Mouse (Mus musculus) left cerebral cortex, postnatal 14 days (tissue): Measurements from ENCODE around the gene Ntmt1. TPM values are rescaled to one million over a fixed set of nuclear protein-coding genes. Genes with fewer than 3 reads are reported as not detected.
A peak's percentile ranks its signal among the peaks of the same experiment; 100 is the strongest.

ENCODE experiments used
- DNase-seq, 2 experiments: peaks; one replicate each; pipeline ENCODE4 v3.0.0; 2021 to 2022; ENCODE audit warnings: low spot score in 2 of 2, mixed read lengths in 1 of 2
- intact Hi-C: fragments of 180-260 bp; cut with DNase I; formaldehyde crosslinking; loops from one replicate; pipeline ENCODE4 v1.15.1; 2025
- total RNA-seq, 2 experiments: library from RNA; stranded (reverse); gene quantifications; 2 replicates each; pipeline ENCODE4 v1.2.3; 2021

The Ntmt1 gene
- total RNA-seq, 2 experiments from 2014 or later, result 39.6 to 40.7 TPM

DNA sequence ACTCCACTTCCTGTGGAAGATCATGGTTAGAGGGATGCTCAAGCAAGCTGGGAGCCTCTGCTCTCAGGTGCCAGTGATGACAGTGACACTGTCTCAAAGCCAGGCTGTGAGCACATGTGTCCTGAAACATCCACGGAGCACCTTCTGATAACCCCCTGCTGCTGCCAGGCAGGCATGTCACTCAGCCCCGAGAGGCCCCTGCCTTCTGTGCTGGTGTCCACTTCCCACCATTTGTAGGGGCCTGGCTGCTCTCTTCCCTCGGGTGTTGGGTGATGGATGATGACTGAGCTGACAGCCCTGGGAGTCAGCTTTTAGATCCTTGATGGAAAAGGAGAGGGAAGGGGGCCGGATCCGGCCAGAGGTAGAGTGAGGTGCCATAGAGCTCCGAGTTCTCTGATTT is 39.1 kb downstream of the Ntmt1 start:
- intact Hi-C loops, result no loop called here
- DNase-seq, result no peak

DNA sequence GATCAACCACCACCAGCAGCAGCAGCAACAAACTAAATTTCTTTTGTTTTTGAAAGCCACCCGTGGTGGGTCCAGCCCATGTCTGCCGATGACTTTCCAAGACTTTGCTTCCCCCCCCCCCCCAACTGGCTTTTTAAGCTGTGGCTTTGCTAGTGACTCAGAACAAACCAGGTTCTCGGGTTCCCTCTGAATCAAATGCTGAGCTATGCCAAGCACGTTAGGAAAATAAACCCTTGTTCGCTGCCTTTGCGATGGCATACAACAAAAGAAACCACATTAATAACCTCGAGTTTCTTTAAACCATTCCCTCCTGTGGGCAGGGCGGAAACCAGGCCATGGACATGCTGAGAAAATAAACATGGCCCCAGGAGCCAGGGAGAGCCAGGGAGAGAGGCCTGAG is 40.6 kb downstream of the Ntmt1 start:
- DNase-seq, result no peak
- intact Hi-C loops, result no loop called here

DNA sequence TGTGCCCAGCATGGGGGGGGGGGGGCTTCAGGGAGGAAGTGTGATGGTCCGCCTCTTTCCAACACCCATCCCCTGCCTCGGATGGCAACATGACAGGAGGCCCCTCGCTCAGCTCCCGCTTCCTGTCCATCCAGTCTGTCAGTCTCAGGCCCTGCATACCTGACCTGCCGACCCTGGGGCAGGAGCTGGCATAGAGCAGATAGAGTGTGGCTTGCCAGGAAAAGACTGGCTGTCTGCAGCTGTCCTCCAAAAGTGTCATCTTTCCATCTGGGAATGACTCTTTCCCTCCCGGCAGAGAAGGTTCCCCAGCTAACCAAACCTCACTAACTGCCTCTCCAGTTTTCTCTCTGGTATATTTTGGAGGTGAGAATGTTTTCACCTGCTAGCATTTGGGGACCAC is 43.0 kb downstream of the Ntmt1 start:
- no peak for DNase-seq
- intact Hi-C loops, result no loop called here

DNA sequence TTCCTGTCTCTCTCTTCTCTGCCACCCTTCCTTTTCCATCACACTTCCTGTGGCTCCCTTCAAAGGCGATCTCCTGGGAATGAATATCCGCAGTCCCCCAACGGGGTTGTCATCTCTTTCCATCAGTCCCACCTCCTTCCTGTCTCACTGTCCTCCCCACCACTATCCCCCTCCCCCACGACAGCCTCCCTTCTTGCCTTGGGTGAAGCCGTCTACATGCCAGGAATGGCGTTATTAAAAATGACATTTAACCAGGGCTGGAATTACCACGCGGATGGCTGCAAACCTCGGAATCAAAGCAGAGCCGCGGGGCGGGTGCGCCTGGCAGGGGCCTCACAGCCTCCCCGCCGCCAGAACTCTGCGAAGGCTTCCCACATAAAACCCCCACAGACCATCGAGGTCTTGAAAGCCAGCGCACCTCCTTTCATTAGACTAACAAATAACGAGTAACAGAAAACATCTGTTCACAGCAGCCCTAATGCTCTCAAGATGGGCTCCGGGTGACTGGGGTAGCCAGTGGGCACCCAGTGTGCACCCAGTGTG is 45.2 kb downstream of the Ntmt1 start:
- no peak for DNase-seq
- intact Hi-C loops, result no loop called here

DNA sequence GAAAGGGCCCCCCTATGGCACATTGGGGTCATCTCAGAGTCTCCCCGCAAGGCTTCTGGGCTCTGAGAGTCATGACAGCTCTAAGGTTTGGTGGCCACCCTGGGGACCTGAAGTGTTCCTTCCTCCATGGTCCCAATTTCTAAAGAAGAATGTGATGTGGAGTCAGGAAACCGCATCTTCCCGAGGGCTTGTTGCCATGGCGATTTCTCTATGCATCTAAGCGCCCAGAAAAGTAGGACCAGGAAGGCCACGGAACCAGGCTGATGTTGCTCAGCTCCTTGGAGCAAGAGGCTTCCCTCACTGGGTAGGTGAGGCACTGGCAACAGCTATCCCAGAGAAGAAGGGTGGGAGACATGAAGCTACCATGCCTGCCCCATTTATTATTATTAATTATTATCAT is 49.5 kb downstream of the Ntmt1 start:
- intact Hi-C loops, result no loop called here
- peak; percentile 42 to 59 for DNase-seq

DNA sequence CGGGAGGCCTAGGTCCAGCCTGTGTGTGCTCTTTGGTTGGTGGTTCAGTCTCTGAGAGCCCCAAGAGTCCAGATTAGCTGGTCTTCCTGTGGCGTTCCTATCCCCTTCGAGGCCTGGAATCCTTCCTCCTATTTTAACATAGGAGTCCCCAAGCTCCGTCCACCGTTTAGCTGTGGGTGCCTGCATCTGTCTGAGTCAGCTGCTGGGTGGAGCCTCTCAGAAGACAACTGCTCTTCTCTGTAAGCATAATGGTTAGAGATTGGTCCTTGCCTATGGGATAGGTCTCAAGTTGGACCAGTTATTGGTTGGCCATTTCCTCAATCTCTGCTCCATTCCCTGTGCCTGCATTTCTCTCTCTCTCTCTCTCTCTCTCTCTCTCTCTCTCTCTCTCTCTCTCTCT is 52.2 kb downstream of the Ntmt1 start:
- intact Hi-C loops, result no loop called here
- no peak for DNase-seq

DNA sequence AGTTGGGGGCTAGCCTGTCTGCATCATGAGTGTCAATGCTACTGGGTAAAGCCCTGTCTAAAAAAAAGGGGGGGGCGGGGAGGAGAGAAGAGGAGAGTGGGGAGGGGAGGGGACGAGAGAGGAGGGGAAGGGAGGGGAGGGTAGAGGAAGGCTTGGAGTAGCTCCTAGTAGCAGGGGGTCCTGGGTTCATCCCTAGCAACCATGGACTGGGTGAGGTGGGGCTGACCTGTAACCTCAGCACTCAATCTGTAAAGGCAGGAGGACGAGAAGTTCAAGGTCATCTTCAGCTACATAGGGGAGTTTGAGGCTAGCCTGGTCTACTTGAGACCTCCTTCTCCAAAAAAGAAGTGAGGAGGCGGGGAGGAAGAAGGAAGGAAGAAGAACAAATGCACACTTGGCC is 54.5 kb downstream of the Ntmt1 start:
- DNase-seq, result no peak
- intact Hi-C loops, result no loop called here

DNA sequence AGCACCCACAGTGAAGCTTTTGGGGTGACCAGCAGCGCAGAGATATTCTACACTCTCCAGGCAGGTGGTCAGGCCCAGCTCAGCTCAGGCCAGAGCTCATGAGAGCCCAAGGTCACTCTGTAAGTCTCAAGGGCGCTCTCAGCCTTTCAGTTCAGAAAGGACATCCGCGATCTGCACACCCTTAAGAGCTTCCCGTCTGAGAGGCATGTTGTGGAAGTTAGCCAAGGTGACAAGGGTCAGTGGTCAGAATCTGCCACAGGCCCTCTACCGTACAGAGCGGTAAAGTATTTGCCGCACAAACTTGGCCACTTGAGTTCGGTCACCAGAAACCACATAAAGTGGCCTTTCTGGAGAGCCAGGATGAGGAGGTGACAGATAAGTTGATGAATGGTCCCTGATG is 55.9 kb downstream of the Ntmt1 start:
- intact Hi-C loops, result no loop called here
- no peak for DNase-seq

DNA sequence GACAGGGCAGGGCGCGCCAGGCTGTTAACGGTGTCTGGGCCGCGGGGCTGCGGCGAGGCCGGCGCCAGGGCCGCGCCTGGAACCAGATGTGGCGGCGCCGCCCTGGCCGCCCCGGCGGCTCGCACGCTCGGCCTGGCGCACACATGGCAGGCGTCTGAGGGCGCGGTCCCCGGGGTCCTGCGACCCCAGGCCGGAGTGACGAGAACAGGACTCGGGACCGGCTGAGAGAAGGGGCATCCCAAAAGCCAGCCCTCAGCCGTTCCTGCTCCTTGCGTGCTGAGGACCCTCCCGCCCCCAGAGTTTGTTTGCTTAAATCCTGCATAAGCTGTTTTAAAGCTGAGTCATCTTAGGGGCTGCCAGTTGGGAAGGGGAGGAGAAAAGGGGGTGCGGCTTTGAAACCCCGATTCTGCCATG is 57.3 kb downstream of the Ntmt1 start:
- DNase-seq, result no peak
- intact Hi-C loops, result no loop called here

DNA sequence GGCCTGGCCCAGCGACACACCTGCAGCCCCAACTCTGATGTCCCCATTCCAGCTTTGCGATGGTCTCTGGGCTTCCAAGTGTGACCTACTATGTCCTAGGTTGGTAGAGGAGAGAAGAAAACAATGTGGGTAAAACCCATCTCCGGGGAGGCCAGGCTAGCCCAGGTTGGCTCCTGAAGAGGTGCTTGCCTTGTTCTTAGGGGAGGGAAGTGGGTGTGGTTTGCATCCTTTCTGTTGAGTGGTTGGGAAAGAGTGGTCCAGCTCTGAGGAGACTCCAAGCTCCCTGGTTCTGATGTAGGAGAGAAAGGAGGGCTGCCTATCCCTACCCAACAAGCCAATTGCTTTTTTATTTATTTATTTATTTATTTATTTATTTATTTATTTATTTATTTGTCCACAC is 57.8 kb downstream of the Ntmt1 start:
- no peak for DNase-seq
- intact Hi-C loops, result no loop called here

DNA sequence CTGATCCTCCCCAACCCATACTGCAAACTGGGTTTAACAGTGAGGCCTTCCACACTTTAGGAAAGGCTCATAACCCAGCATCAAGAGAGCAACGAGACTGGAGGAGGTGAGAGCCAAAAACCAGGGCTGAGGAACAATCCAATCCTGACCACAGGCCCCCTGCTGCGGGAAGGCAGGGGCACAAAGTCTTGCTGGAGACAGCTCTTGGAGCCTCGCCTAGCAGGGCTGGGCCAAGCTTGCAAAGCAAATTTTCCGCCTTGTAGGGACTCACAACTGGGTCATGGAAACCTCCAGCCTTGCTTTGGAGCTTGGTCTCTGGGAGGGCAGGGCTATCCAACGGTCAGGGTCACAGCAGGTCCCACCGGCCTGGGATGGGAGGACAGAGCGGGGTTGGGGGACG is 63.2 kb downstream of the Ntmt1 start:
- intact Hi-C loops, result no loop called here
- peak; percentile 32 to 37 for DNase-seq

Other genes with a start within 250 kb of the Ntmt1 start
- gene Cstad, start 212.8 kb upstream of the Ntmt1 start, total RNA-seq, result 1 to 10 TPM; 3.4 to 4.5 TPM
- gene 1700001O22Rik, start 4.2 kb upstream of the Ntmt1 start, total RNA-seq, result 1 to 10 TPM; 2.4 to 3.6 TPM
- gene Asb6, start 22.5 kb downstream of the Ntmt1 start, total RNA-seq, result 10 to 100 TPM; 30.7 to 35.9 TPM
- gene Prrx2, start 27.1 kb downstream of the Ntmt1 start, total RNA-seq, result 1 to 10 TPM; 2.3 to 3.3 TPM
- 1 to 10 TPM; 3.8 to 4.9 TPM for gene Ptges, start 122.0 kb downstream of the Ntmt1 start, total RNA-seq
- gene Tor1b, start 145.1 kb downstream of the Ntmt1 start, total RNA-seq, result 10 to 100 TPM; 31.6 to 34.6 TPM
- 10 to 100 TPM; 42.6 to 45.7 TPM for gene Tor1a, start 160.1 kb downstream of the Ntmt1 start, total RNA-seq
- 10 to 100 TPM; 56.9 TPM for gene BC005624, start 174.4 kb downstream of the Ntmt1 start, total RNA-seq
- 10 to 100 TPM; 60.5 to 66.1 TPM for gene Usp20, start 174.5 kb downstream of the Ntmt1 start, total RNA-seq